Mouse (Mus musculus) heart, adult 2 months (tissue): ENCODE results near the gene Cfap97d2.

Experiments
- CTCF ChIP-seq: fragments of 200-600 bp; IDR thresholded peaks from 2 replicates; pipeline ENCODE4 v1.8.1; 2022; ENCODE audit warnings: antibody characterized with exemption, mild to moderate bottlenecking, moderate library complexity
- EP300 ChIP-seq: fragments of 200-500 bp; IDR thresholded peaks from 2 replicates; pipeline ENCODE4 v1.6.1; 2011; ENCODE audit warnings: low read depth, low read length, control low read depth; ENCODE audit not compliant: insufficient read depth
- POLR2A ChIP-seq: fragments of 200-500 bp; IDR thresholded peaks from 2 replicates; pipeline ENCODE4 v1.6.1; 2011; ENCODE audit warnings: mild to moderate bottlenecking, low read depth, low read length, control low read depth; ENCODE audit not compliant: insufficient read depth

GRCm38 (mm10) chr8:13705668-13706067 lies at the start of gene Cfap97d2:
- TF ChIP-seq CTCF = no peak
- TF ChIP-seq POLR2A = no peak
- TF ChIP-seq EP300 = no peak
